Mouse (Mus musculus): ENCODE measurements at regions not wholly inside any gene's neighbourhood (a gene's known extent, or its start where the extent isn't known, plus 50 kb on each side); places are given as distances from the start of the nearest gene placed in this dataset.
"Not testable (repeated sequence)": the region's sequence is repeated elsewhere in the genome, so short reads cannot be mapped to it uniquely, and the experiment has no call there.

DNA sequence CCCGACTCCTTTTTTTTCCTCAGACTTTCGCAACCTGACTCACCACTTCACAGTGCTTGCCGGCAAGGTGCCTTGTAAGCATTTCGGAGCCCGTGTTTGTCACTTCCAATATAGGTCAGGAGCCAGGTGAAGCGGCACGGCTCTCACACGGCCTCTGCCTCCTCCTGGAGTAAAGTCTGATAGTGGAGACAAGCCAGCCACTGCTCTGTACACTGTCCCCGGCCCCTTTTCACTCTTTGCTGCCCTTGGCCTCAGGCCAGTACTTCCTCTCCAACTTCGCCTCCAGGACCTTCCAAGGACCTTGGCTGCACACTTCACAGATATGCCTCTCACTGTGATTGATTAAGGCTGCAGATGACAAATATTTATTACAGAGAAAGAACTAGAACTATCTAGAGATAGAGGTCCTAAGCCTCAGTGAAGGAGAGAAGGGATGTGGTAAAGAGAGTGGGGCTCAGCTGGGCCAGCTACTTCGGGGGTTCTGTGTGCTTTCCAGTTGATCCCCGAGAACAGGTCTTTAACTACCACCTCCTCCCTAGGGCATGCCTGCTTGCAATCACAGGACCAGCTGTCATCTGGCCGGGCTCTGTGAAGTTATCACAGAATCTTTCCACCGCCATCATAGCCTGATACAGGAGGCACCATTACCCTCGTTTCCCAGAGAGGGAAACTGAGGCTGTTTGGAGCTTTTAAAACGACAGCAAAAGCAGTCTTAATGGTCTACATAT lies 204.2 kb downstream of the Trim29 start:
- DNase-seq (ENCODE audit: low spot score in 2 of 2), result no peak

DNA sequence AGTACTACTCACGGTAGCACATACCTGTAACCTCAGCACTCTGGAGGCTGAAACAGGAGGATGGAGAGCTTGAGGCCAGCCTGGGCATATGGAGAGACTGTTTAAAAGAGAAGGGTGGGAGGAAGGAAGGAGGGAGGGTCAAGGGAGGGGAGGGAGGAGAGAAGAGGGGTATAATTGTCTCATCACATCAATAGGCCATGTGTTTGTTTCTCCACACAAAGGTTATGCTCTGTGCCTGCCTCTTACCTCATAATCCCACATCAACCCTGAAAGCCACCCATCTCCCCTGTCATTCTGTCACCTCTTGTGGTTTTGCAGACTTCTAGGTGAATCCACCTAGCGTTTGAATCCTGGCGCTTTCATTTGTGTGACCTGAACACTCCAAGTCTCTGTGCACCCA lies 210.3 kb downstream of the Trim29 start:
- DNase-seq (ENCODE audit: low spot score in 2 of 2), result no peak

- no peak for DNase-seq (ENCODE audit: low spot score in 2 of 2)
Observed at GRCm38 (mm10) chr9:43524947-43525565, 214.4 kb downstream of the Trim29 start.

DNA sequence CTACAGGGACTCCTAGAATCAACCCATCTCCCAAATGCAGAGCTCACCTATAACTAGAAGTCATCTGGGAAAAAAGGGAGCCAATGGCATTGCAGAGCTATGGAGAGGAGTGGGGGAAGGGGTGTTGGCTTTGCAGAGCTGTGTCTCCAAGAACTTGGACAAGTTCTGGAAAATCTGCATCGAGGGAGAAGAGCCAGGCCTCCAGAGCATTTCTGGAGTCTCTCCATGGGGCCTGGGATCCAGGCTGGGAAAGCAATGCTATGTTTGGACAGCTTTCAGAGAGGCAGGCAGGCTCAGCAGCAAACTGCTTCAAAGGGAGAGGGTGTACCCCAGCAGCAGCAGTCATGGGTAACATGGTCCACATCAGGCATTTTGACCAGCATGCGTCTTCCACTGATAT lies 211.6 kb upstream of the Nectin1 start:
- DNase-seq (ENCODE audit: low spot score in 2 of 2), result no peak

DNA sequence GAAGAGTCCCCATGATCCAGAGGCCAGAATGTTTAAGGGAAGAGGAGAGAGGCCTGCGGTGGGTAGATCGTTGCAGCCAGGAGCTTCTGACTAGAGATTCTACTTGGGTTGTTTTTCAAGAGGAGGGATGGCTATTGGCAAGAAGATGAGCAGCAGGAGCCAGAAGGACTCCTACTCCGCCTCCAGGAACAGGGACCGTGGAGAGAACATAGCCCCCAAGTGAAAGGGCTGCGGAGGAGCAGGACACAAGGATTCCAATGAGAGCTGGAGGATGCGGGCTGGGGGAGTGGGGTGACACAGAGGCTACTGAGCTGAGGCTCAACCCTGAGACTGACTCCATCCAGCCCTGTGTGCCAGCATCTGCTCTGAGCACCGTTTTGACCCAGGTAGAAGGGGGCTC lies 207.8 kb upstream of the Nectin1 start:
- peak; percentile 32 to 64 for DNase-seq (ENCODE audit: low spot score in 2 of 2)

DNA sequence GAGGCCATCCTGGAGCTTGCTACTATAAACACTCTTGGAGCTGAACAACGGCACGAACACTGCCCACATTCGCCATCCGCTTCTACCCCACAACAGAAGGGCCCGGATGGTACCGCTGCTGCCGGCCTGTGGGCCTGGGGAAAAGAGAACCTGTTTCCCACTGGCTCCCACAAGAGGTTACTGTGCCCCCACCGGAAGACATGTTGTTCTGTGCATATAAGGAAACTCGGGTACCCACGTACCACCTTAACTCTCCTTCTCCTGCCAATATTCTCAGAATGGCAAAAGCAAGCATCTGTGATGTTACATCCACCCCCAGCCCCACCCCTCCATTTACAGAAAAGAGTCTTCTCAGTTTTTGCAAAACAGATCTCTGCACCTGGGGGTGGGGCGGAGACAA lies 206.7 kb upstream of the Nectin1 start:
- peak; percentile 73 to 80 for DNase-seq (ENCODE audit: low spot score in 2 of 2)

GRCm38 (mm10) chr9:43540131-43540530 lies 203.7 kb upstream of the Nectin1 start:
- no peak for DNase-seq (ENCODE audit: low spot score in 2 of 2)

DNA sequence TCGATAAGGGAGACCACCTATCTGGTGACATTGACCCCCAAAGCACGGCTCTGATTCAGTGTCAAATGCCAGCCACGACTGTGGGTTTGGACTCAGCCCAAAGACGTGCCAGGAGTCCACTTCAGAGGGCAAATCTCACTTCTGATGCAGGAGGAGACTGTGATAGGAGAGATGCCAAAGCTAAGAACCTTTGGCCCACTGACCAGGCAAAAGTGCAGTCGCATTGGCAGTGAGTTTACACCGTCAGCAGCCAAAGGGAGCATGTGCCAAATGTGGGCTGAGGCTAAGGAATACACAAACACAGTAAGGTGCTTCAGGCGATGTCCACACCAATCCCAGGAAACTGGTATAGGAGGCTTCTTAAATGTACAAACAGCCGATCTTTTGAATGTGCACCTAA lies 202.6 kb upstream of the Nectin1 start:
- DNase-seq (ENCODE audit: low spot score in 2 of 2), result no peak

GRCm38 (mm10) chr9:43542077-43542654 lies 201.6 kb upstream of the Nectin1 start:
- no peak for DNase-seq (ENCODE audit: low spot score in 2 of 2)

GRCm38 (mm10) chr9:43545081-43545565 lies 198.7 kb upstream of the Nectin1 start:
- peak; percentile 71 to 73 for DNase-seq (ENCODE audit: low spot score in 2 of 2)

GRCm38 (mm10) chr9:43548883-43549282 lies 194.9 kb upstream of the Nectin1 start:
- peak; percentile 29 to 69 for DNase-seq (ENCODE audit: low spot score in 2 of 2)

DNA sequence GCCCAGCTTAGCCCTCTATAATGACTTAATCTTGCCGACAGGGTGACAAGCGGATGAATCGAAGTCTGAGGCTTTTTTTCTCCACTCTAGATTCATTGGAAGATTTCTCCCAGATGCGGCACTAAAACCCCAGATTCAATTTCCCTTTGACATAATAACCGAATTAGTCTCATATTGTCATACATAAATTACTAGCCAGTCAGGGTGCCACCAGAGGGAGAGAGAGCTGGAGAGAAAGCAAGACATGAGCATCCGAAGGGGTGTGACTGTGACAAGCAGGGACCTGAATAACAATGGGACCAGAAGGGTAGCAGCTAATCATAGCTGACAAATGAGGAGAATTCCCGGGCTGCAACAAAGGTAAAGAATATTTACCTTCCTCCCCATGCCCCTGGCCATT lies 194.5 kb upstream of the Nectin1 start:
- no peak for DNase-seq (ENCODE audit: low spot score in 2 of 2)

DNA sequence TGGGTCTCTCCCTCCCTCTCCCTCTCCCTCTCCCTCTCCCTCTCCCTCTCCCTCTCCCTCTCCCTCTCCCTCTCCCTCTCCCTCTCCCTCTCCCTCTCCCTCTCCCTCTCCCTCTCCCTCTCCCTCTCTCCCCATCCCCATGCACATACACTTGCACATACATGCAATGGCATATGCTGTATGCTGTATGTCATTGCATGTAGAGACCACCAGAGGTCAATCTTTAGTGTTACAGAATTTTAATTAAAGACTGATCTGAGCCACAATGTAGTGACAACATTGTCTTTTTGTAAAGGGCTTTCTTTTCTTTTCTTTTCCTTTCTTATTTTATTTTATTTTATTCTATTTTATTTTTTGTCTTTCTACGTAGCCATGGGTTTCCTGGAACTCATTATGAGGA lies 191.0 kb upstream of the Nectin1 start:
- not testable (repeated sequence) for DNase-seq (ENCODE audit: low spot score in 2 of 2)

DNA sequence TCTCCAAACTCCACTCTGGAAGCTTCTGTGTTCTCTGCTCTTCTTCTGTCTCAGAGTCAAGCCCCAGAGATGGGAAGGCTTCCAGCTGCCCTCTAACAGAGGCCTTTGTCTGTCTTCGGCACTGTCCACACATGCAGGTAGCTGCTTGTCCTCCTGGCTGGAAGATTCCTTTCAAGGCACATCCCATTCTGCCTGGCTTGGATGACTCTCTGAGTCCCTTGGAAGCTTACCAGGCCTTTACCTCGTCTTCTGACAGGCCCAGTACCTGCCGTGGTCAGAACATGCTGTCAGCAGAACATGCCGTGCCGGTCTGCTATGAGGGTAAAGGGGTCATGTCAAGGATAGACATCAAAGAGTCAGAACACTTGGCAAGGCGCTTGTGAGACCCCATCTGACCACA lies 181.8 kb upstream of the Nectin1 start:
- no peak for DNase-seq (ENCODE audit: low spot score in 2 of 2)

GRCm38 (mm10) chr9:43564239-43564906 lies 179.4 kb upstream of the Nectin1 start:
- DNase-seq (ENCODE audit: low spot score in 2 of 2), result no peak

GRCm38 (mm10) chr9:43568851-43569250 lies 174.9 kb upstream of the Nectin1 start:
- no peak for DNase-seq (ENCODE audit: low spot score in 2 of 2)

- DNase-seq (ENCODE audit: low spot score in 2 of 2), result no peak
Observed at GRCm38 (mm10) chr9:43571086-43571485, 172.7 kb upstream of the Nectin1 start.

DNA sequence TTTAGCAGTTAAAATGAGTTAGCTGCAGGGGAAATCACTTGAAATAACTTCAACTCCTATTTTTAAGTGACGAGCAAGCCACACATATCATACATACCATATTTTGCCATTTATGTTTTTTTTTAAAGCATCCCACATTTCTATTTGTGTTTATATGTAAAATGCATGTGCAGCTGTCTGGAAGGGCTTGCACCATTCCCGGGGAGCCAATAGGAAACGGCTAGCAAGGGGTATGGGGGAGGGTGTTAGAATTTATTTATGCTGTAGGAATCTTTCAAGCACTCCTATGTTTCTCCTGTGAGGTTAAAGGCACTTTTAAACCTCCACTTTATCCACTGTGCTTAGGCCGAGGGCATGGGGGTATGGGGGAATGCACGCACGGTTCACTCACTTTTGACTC lies 168.1 kb upstream of the Nectin1 start:
- no peak for DNase-seq (ENCODE audit: low spot score in 2 of 2)

DNA sequence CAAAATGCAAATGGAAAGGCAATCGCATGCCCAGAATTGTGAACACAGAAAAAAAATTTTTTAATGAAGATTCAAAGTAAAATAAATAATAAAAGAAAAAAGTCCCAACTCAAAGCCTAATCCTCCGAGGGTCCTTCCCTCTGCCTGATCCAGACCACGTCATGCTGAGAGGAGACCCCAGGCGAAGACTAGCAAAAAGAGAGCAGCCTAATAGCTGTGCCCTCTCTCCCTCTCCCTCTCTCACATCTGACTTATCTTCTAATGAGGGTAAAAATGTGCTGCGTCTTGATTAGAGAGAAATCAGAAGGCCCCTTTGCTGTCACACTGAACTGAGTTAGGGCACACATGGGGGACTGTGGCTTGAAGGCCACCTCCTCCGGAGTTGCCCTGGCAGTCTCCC lies 163.1 kb upstream of the Nectin1 start:
- DNase-seq (ENCODE audit: low spot score in 2 of 2), result no peak

GRCm38 (mm10) chr9:43585616-43586015 lies 158.2 kb upstream of the Nectin1 start:
- DNase-seq (ENCODE audit: low spot score in 2 of 2), result no peak

DNA sequence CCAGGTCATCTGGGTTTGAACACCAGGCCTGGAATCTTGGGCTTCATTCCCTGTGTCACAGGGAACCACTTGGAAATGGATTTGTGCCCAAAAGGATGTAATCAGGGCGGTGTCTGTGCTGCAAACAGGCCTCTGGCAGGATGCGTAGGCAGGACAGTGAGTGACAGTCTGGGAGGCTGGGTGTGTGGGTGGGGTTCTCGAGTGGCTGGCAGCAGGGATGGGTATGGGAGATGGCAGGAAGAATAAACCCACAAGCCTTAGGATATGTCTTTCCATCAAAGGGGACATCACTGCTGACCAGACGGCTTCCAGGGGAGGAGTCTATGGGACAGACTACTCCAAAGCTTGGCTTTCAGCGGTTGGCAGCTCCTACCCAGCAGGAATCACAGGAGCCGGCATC lies 150.5 kb upstream of the Nectin1 start:
- peak; percentile 80 to 85 for DNase-seq (ENCODE audit: low spot score in 2 of 2)

DNA sequence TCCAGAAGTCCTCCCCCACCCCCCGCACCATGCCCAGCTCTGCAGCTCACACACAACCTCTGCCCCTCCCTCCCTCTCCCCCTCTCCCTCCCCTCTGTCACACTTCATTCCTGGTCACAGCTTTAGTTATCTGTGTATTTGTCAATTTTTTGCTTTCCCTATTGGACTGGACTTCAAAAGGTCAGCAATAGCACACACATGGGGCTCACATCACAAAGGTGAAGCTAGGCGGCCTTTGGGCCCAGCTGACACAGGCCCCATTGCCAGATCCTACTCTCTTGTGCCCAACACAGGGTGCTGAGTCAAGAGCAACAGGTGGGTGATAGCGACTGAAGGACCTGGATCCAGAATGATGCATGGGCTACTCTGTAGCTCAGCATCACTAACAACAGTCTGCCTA lies 149.0 kb upstream of the Nectin1 start:
- DNase-seq (ENCODE audit: low spot score in 2 of 2), result no peak

DNA sequence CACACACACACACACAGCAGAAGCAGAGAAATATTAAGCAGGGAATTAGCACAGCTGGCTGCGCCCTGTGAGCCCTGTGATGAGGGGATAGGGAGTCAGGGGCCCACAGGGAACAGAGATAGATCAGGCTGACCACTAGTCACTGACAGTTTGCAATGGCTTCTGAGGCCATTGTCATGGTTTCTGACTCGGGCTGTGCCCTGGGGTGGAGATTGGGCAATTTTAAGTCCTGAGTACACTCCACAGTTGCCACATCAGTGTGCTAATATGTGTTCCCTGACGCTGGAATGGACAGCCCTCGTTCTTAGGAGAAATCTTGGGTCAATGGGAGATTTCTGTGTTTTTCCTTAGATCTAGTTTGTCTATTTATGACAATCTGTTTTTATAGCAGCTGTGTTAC lies 148.3 kb upstream of the Nectin1 start:
- DNase-seq (ENCODE audit: low spot score in 2 of 2), result no peak
